Mouse (Mus musculus): ENCODE data around the gene Fam241a.

Gene Fam241a

DNA sequence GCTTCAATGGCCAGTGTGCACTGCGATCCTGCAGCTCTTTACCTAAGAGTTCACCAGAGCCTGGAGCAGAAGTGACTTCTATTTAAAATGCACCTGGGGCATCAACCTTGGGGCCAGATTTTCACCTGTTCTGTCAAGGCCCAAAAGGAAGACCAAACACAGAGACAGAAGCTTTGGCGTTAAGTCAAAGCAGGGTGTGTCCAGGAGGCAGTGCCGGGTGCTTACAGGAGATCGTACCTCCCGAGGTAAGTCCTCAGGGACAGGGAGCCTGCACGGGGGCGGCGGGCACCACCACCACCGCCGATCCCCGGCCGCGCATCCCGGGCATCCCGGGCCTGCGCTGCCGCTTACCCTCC lies 59.3 kb downstream of the Fam241a start:
- no peak for DNase-seq (ENCODE audit: low read depth)

GRCm38 (mm10) chr3:127835594-127835993 lies 60.5 kb downstream of the Fam241a start:
- no peak for DNase-seq (ENCODE audit: low read depth)

DNA sequence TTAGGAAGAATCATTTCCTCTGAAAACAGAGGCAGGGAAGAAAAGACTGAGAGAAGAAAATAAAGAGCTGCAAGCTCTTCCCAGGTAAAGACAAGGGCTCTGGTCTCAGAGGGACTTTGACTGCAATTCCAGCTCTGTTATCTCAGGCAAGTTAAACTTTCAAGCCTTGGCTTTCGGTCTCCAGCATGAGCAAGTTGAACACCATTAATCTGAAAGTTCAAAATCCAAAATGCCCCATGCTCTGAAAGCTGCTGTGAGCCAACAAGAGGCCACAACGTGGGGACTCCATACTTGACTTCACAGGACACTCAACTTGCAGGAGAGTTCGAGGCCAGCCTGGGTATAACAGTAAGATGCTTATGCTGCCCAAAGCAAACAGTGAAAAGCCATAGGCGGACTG lies 62.1 kb downstream of the Fam241a start:
- no peak for DNase-seq (ENCODE audit: low read depth)

- DNase-seq (ENCODE audit: low read depth): no peak
Observed at GRCm38 (mm10) chr3:127831079-127831478, 65.0 kb downstream of the Fam241a start.

GRCm38 (mm10) chr3:127830183-127830582 lies 65.9 kb downstream of the Fam241a start:
- DNase-seq (ENCODE audit: low read depth): no peak

DNA sequence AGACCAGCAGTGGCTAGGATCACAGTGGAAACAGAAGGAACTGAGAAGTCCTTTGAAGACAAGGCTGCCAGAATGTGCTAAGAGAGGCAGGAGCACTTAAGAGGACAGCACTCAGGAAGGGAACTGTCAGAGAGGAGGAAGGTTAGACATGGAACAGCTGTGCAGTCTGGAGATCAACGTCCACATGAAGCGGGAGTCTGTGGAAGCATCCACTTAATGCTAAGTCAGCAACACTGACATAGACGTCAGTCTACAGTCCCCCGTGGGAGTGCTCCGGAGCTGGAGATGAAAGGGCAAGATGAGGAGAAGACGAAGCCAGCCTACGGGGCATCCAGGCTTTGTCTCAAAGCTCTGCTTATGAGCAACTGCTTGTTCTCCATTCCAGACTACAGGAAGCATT lies 69.0 kb downstream of the Fam241a start:
- DNase-seq (ENCODE audit: low read depth): no peak

DNA sequence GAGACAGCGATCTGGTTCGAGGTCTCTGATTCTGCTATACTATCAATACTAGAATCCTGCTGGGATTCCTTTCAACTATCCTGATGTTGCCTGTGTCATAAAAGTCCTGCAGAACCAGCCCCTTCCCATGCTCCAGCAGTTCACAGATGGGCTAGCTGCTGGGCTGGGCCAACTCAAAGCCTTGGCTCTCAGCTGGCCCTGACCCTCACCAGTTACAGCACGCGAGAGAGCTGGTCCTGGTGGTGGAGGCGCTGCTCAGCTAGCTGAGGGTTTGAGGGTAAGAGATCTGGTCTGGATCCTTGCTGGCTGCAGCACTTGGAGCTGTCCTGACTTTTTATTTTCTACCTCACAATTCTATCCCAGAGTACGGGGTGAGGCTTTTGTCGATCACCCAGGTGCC lies 69.6 kb downstream of the Fam241a start:
- DNase-seq (ENCODE audit: low read depth): no peak

DNA sequence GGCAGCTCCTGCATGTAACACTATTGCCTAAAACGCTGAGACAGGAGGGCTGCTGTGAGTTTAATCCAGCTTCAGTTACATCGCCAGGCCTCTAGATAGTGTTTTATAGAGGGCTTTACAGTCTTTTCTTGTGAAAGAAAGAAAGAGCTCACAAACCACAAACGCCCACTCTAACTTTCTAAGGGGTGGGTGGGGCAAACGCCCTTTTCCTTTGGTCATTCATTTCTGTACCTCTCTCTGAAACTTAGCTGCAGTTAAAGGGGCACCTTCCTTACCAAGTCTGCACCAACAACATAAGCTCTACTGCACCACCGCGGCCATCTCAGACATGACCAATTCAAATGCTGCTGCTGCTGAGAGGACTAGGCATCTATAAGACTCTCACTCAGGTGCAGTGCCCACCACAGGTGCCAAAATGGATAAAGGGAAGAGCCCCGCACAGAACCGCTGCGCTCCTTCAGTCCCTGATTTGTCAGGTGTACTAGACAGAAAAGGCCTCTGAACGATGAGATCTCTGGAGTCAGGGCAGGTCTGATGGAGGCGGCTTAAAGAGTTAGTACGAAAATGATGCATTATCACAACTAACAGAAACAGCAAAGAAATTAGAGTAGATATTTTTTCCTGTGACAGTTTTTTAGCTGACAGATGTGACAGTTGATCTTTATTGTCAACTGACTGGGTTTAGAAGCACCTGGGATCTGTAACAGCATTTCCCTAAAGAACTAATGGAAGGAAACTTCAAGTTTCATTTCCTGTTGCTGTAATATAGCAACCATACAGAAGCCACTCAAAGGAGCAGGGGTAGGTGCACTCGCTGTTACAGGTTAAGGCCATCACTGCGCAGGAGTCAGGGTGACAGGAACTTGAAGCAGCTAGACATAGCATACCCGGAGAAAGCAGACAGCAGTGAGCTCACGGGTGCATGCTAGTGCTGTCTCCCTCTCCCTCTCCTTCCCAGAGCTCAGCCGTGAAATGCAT lies 71.9 kb downstream of the Fam241a start:
- DNase-seq (ENCODE audit: low read depth): no peak

GRCm38 (mm10) chr3:127821209-127821608 lies 74.9 kb downstream of the Fam241a start:
- DNase-seq (ENCODE audit: low read depth): no peak

DNA sequence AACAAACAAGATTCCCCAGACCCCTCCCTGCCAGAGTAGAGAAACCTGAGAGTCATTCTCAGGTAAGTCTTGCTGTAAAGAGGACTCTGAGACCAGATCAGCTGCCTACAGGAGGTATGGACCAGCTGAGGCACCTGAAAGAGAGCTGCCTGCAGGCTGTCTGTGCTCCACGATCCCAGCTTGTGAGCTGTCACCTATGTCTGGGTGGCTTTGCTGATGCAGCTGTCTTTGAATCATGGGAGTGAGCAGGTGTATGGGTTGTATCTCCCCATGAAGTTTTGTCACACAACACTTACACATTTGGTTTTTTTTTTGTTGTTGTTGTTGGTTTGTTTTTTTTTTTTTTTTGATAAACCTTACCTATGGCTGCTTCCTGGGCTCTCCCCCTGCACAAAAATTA lies 75.7 kb downstream of the Fam241a start:
- DNase-seq (ENCODE audit: low read depth): no peak

Measured in NIH3T3 (cell line).